Mouse (Mus musculus): ENCODE measurements at regions not wholly inside any gene's neighbourhood (a gene's known extent, or its start where the extent isn't known, plus 50 kb on each side); places are given as distances from the start of the nearest gene placed in this dataset.

- WGBS = 84% methylated on average over 11 of the region's 11 CpGs
- Histone ChIP-seq H3K27me3 (ENCODE audit: control insufficient read depth, insufficient read depth, low read length) (no peaks in the 10 kb centered on the region), H3K4me2 (replicated peaks; ENCODE audit: low read depth, low read length) (no peak overlapping the region), H3K36me3 (ENCODE audit: control insufficient read depth, insufficient read depth, low read length) (no peaks in the 10 kb centered on the region), H3K4me1 (ENCODE audit: control insufficient read depth, insufficient read depth, low read length) (no peaks in the 10 kb centered on the region), H3K9me3 (ENCODE audit: control insufficient read depth, low read depth, low read length) (no peaks in the 10 kb centered on the region), H3K4me3 (ENCODE audit: low read depth, low read length) (no peak overlapping the region), H3K9ac (replicated peaks; ENCODE audit: low read depth, low read length) (no peak overlapping the region), H3K27ac (ENCODE audit: low read length) (no peak overlapping the region)
- no peak for ATAC-seq (ENCODE audit: insufficient number of reproducible peaks, insufficient read depth, low FRiP score, low read depth)
Observed at GRCm38 (mm10) chr12:25332384-25333035, 235.6 kb upstream of the Id2 start.

GRCm38 (mm10) chr12:25330004-25330708 lies 233.2 kb upstream of the Id2 start:
- H3K36me3 ChIP-seq (ENCODE audit: control insufficient read depth, insufficient read depth, low read length) = no peaks in the 10 kb centered on the region
- no peak for ATAC-seq (ENCODE audit: insufficient number of reproducible peaks, insufficient read depth, low FRiP score, low read depth)
- H3K4me2 ChIP-seq (replicated peaks; ENCODE audit: low read depth, low read length) = no peak overlapping the region
- H3K4me1 ChIP-seq (ENCODE audit: control insufficient read depth, insufficient read depth, low read length) = no peaks in the 10 kb centered on the region
- no peaks in the 10 kb centered on the region for H3K27me3 ChIP-seq (ENCODE audit: control insufficient read depth, insufficient read depth, low read length)
- 80% methylated on average over 5 of the region's 5 CpGs for WGBS
- no peak overlapping the region for H3K4me3 ChIP-seq (ENCODE audit: low read depth, low read length)
- H3K9ac ChIP-seq (replicated peaks; ENCODE audit: low read depth, low read length) = no peak overlapping the region
- H3K9me3 ChIP-seq (ENCODE audit: control insufficient read depth, low read depth, low read length) = no peaks in the 10 kb centered on the region
- no peak overlapping the region for H3K27ac ChIP-seq (ENCODE audit: low read length)

GRCm38 (mm10) chr12:25325901-25326300 lies 229.0 kb upstream of the Id2 start:
- no peaks in the 10 kb centered on the region for H3K36me3 ChIP-seq (ENCODE audit: control insufficient read depth, insufficient read depth, low read length)
- H3K27me3 ChIP-seq (ENCODE audit: control insufficient read depth, insufficient read depth, low read length) = no peaks in the 10 kb centered on the region
- WGBS = 85% methylated on average over 3 of the region's 3 CpGs
- H3K4me2 ChIP-seq (replicated peaks; ENCODE audit: low read depth, low read length) = no peak overlapping the region
- no peak overlapping the region for H3K27ac ChIP-seq (ENCODE audit: low read length)
- no peak overlapping the region for H3K4me3 ChIP-seq (ENCODE audit: low read depth, low read length)
- H3K9ac ChIP-seq (replicated peaks; ENCODE audit: low read depth, low read length) = no peak overlapping the region
- no peaks in the 10 kb centered on the region for H3K9me3 ChIP-seq (ENCODE audit: control insufficient read depth, low read depth, low read length)
- no peaks in the 10 kb centered on the region for H3K4me1 ChIP-seq (ENCODE audit: control insufficient read depth, insufficient read depth, low read length)
- no peak for ATAC-seq (ENCODE audit: insufficient number of reproducible peaks, insufficient read depth, low FRiP score, low read depth)

- no peaks in the 10 kb centered on the region for H3K27me3 ChIP-seq (ENCODE audit: control insufficient read depth, insufficient read depth, low read length)
- H3K9ac ChIP-seq (replicated peaks; ENCODE audit: low read depth, low read length) = no peak overlapping the region
- H3K4me3 ChIP-seq (ENCODE audit: low read depth, low read length) = no peak overlapping the region
- H3K27ac ChIP-seq (ENCODE audit: low read length) = no peak overlapping the region
- WGBS = 81% methylated on average over 1 of the region's 1 CpGs
- H3K36me3 ChIP-seq (ENCODE audit: control insufficient read depth, insufficient read depth, low read length) = no peaks in the 10 kb centered on the region
- no peak for ATAC-seq (ENCODE audit: insufficient number of reproducible peaks, insufficient read depth, low FRiP score, low read depth)
- no peak overlapping the region for H3K4me2 ChIP-seq (replicated peaks; ENCODE audit: low read depth, low read length)
- no peaks in the 10 kb centered on the region for H3K9me3 ChIP-seq (ENCODE audit: control insufficient read depth, low read depth, low read length)
- no peaks in the 10 kb centered on the region for H3K4me1 ChIP-seq (ENCODE audit: control insufficient read depth, insufficient read depth, low read length)
Observed at GRCm38 (mm10) chr12:25323171-25323570, 226.2 kb upstream of the Id2 start.

GRCm38 (mm10) chr12:25320262-25320767 lies 223.4 kb upstream of the Id2 start:
- WGBS = 87% methylated on average over 3 of the region's 3 CpGs
- no peak overlapping the region for H3K4me3 ChIP-seq (ENCODE audit: low read depth, low read length)
- H3K9me3 ChIP-seq (ENCODE audit: control insufficient read depth, low read depth, low read length) = no peaks in the 10 kb centered on the region
- no peaks in the 10 kb centered on the region for H3K27me3 ChIP-seq (ENCODE audit: control insufficient read depth, insufficient read depth, low read length)
- no peaks in the 10 kb centered on the region for H3K36me3 ChIP-seq (ENCODE audit: control insufficient read depth, insufficient read depth, low read length)
- no peaks in the 10 kb centered on the region for H3K4me1 ChIP-seq (ENCODE audit: control insufficient read depth, insufficient read depth, low read length)
- H3K9ac ChIP-seq (replicated peaks; ENCODE audit: low read depth, low read length) = no peak overlapping the region
- H3K27ac ChIP-seq (ENCODE audit: low read length) = no peak overlapping the region
- no peak for ATAC-seq (ENCODE audit: insufficient number of reproducible peaks, insufficient read depth, low FRiP score, low read depth)
- H3K4me2 ChIP-seq (replicated peaks; ENCODE audit: low read depth, low read length) = no peak overlapping the region

GRCm38 (mm10) chr12:25319846-25320245 lies 222.9 kb upstream of the Id2 start:
- Histone ChIP-seq H3K4me3 (ENCODE audit: low read depth, low read length) (no peak overlapping the region), H3K9ac (replicated peaks; ENCODE audit: low read depth, low read length) (no peak overlapping the region), H3K27ac (ENCODE audit: low read length) (no peak overlapping the region), H3K27me3 (ENCODE audit: control insufficient read depth, insufficient read depth, low read length) (no peaks in the 10 kb centered on the region), H3K36me3 (ENCODE audit: control insufficient read depth, insufficient read depth, low read length) (no peaks in the 10 kb centered on the region), H3K9me3 (ENCODE audit: control insufficient read depth, low read depth, low read length) (no peaks in the 10 kb centered on the region), H3K4me2 (replicated peaks; ENCODE audit: low read depth, low read length) (no peak overlapping the region), H3K4me1 (ENCODE audit: control insufficient read depth, insufficient read depth, low read length) (no peaks in the 10 kb centered on the region)
- 95% methylated on average over 2 of the region's 2 CpGs for WGBS
- ATAC-seq (ENCODE audit: insufficient number of reproducible peaks, insufficient read depth, low FRiP score, low read depth) = no peak

GRCm38 (mm10) chr12:25318072-25318671 lies 221.2 kb upstream of the Id2 start:
- H3K27me3 ChIP-seq (ENCODE audit: control insufficient read depth, insufficient read depth, low read length) = no peaks in the 10 kb centered on the region
- no peak for ATAC-seq (ENCODE audit: insufficient number of reproducible peaks, insufficient read depth, low FRiP score, low read depth)
- no peaks in the 10 kb centered on the region for H3K9me3 ChIP-seq (ENCODE audit: control insufficient read depth, low read depth, low read length)
- 78% methylated on average over 4 of the region's 4 CpGs for WGBS
- H3K9ac ChIP-seq (replicated peaks; ENCODE audit: low read depth, low read length) = no peak overlapping the region
- no peaks in the 10 kb centered on the region for H3K4me1 ChIP-seq (ENCODE audit: control insufficient read depth, insufficient read depth, low read length)
- H3K27ac ChIP-seq (ENCODE audit: low read length) = no peak overlapping the region
- no peaks in the 10 kb centered on the region for H3K36me3 ChIP-seq (ENCODE audit: control insufficient read depth, insufficient read depth, low read length)
- H3K4me2 ChIP-seq (replicated peaks; ENCODE audit: low read depth, low read length) = no peak overlapping the region
- H3K4me3 ChIP-seq (ENCODE audit: low read depth, low read length) = no peak overlapping the region

- H3K4me3 ChIP-seq (ENCODE audit: low read depth, low read length) = no peak overlapping the region
- no peaks in the 10 kb centered on the region for H3K36me3 ChIP-seq (ENCODE audit: control insufficient read depth, insufficient read depth, low read length)
- no peaks in the 10 kb centered on the region for H3K4me1 ChIP-seq (ENCODE audit: control insufficient read depth, insufficient read depth, low read length)
- H3K9me3 ChIP-seq (ENCODE audit: control insufficient read depth, low read depth, low read length) = no peaks in the 10 kb centered on the region
- H3K27me3 ChIP-seq (ENCODE audit: control insufficient read depth, insufficient read depth, low read length) = no peaks in the 10 kb centered on the region
- H3K4me2 ChIP-seq (replicated peaks; ENCODE audit: low read depth, low read length) = no peak overlapping the region
- ATAC-seq (ENCODE audit: insufficient number of reproducible peaks, insufficient read depth, low FRiP score, low read depth) = no peak
- no peak overlapping the region for H3K27ac ChIP-seq (ENCODE audit: low read length)
- H3K9ac ChIP-seq (replicated peaks; ENCODE audit: low read depth, low read length) = no peak overlapping the region
- 87% methylated on average over 1 of the region's 1 CpGs for WGBS
Observed at GRCm38 (mm10) chr12:25315969-25316368, 219.0 kb upstream of the Id2 start.
